Mouse (Mus musculus): ENCODE measurements around the gene Snx5. TPM values are rescaled to one million over a fixed set of nuclear protein-coding genes. Genes with fewer than 3 reads are reported as not detected.

Gene Snx5
- total RNA-seq (2022) = 10 to 100 TPM; 70.8 to 85.4 (median 76.0) TPM

- peak; percentile 92 to 95 for DNase-seq (ENCODE audit: low spot score in 2 of 2)
Observed at GRCm38 (mm10) chr2:144270507-144271420, at the start of gene Snx5, which contains the start of gene Mgme1. Gene Snx5, minus strand, starts transcription at chr2:144270906. Gene Mgme1, plus strand, starts transcription at chr2:144270663.

GRCm38 (mm10) chr2:144311372-144311771, 40.7 kb upstream of the Snx5 start:
- DNase-seq (ENCODE audit: low spot score in 2 of 2) = no peak

DNA sequence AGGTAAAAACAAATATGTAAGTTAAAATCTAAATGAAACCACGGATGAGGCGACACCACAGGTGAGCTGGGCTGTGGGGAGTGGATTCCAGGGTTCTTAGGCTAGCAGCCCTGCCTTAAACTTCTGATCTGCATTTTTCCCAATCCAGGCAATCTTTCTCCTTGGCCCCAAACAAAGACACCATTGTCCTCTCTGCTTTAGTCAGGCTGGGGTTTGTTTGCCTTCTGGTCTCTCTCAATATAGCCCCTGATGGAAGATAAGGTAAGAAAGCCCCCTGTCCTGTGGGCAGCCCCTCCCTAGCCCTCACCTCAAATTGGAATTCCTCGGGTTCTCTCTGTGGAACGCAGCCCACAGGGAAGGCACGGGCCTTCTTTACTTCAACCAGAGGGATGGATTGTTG, 39.6 kb upstream of the Snx5 start:
- DNase-seq (ENCODE audit: low spot score in 2 of 2) = no peak

DNA sequence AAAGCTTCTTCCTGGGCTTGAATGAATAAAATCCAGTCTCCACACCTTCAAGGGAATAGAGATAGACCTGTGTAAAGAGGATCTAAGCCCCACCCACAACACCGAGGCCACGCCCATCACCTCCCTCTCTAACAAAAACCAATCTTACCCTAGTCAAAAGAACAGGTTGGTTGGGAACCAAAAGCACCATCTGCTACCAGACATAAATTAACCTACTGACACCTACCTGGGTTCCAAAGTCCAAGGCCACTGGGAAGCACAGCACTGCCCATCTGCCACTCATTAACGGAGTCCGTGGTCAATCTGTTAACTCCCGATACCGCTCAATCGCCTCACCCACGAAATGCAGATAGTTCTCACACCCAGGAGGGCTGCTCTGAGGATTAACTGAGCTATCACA, 37.9 kb upstream of the Snx5 start:
- DNase-seq (ENCODE audit: low spot score in 2 of 2) = no peak

- no peak for DNase-seq (ENCODE audit: low spot score in 2 of 2)
Observed at GRCm38 (mm10) chr2:144305721-144306294, 35.1 kb upstream of the Snx5 start.

DNA sequence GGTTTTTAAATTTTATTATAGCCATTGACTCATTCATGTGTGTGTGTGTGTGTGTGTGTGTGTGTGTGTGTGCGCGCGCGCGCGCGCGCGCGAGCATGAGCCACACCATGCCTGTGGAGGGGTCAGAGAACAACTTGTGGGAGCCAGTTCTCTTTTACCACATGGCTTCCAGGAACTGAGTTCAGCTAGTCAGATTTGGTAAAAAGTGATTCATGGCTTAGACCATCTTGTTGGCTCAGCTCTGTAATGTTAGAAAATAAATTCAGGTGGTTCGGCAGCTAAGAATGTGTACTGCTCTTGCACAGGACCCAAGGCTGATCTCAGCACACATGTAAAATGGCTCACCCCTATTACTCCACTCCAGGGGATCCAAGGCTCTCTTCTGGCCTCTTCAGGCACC, 30.4 kb upstream of the Snx5 start:
- no peak for DNase-seq (ENCODE audit: low spot score in 2 of 2)

DNA sequence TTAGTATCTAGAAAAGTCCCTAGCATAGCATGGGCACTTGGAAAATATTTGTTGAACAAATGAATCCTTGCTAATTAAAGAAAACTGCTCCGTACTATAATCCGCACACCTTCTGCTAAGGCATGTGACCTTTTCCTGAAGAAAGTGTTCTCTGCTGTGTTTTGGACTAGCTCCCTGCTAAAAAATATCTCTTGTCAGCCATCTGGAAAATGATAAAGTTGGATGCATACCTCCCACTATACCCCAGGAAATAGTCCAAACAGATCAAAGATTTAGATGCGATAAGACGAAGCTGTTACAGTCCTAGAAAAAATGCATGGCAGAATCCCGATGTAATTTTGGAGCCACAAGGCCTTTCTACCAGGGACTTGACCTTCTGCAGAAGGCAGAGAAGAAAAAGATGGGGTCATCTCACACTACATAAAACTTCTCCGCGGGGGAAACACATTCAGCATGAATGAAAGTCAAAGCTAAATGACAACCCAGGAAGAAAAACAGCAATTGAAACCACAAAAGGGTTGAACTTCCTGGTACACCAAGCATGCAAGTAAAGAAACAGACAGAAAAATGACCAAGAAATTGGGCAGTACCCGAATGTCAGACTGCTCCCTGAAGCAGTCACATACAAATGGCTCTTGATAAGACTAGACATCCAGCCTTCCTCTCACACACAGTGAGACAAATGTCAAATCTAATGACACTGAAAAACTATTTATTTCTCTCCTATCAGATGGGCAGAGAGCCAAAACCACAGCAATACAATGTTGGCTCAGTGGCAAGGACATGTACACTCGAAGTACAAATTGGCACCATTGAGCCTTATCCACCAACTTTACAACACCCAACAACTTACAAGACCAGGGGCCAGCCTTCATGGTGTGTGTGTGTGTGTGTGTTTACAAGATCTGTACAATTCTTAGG, 29.3 kb upstream of the Snx5 start:
- DNase-seq (ENCODE audit: low spot score in 2 of 2) = no peak

DNA sequence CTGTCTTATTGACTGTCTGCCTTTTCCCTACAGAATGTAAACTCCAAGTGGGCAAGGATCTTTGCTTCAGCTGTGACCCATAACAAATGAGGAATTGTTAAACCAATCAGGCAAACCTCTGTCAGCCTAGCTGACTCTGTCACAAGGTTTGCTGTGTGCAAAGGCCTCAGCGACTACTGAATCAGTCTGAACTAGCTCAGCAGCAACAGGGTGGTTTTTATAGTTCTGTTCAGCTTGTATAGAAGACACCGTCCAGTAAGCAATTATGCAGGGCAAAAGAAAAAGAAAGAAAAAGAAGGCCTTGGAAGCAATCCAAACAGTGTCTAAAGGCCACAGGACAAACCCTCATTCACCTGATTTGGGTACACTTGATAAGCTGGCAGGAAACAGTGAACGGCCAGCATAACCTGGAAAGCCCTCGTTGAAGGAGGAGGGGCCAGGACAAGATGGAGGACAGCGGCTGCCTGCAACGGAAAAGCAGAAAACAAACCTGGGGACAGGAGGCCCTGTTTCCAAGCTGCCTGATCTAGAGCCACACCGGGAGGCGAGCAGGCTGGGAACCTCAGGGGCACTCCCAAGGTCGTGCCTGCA, 24.5 kb upstream of the Snx5 start:
- DNase-seq (ENCODE audit: low spot score in 2 of 2) = no peak

GRCm38 (mm10) chr2:144291600-144292305, 21.0 kb upstream of the Snx5 start:
- DNase-seq (ENCODE audit: low spot score in 2 of 2) = peak; percentile 67 to 77

GRCm38 (mm10) chr2:144290321-144290720, 19.6 kb upstream of the Snx5 start:
- no peak for DNase-seq (ENCODE audit: low spot score in 2 of 2)

DNA sequence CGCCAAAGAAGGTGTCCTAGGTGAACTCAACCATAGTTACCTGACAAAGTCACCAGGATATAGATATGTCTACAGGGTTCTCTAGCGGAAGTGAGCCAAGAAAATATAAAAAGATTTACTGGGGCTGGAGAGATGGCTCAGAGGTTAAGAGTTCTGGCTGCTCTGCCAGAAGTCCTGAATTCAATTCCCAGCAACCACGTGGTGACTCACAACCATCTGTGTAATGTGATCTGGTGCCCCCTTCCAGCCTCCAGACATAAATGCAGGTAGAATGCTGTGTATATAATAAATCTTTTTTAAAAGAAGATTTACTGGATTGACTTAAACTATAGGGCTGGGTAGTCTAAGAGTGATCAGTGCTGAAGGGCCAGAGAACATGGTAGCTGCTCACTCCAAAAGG, 10.7 kb upstream of the Snx5 start:
- DNase-seq (ENCODE audit: low spot score in 2 of 2) = no peak

GRCm38 (mm10) chr2:144280568-144280967, 9.9 kb upstream of the Snx5 start:
- DNase-seq (ENCODE audit: low spot score in 2 of 2) = no peak

DNA sequence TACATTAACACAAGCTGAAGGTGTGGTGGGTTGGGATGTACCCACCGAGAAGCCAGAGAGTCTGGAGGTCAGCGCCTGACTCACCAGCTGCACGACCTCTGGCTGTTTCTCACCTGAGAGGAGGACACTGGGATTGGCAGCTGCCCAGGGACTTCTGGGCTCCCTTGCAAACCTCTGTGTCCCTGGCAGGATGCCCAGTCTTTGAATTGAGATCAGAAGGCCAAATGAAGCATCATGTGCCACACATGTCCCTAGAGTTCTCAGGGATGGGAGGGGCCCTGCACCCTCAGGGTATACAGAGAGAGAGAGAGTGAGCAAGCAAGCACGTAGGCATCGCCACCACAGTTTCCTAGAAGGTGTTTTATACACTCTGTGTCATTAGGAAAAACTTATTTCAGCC, 9.0 kb upstream of the Snx5 start:
- DNase-seq (ENCODE audit: low spot score in 2 of 2) = no peak

DNA sequence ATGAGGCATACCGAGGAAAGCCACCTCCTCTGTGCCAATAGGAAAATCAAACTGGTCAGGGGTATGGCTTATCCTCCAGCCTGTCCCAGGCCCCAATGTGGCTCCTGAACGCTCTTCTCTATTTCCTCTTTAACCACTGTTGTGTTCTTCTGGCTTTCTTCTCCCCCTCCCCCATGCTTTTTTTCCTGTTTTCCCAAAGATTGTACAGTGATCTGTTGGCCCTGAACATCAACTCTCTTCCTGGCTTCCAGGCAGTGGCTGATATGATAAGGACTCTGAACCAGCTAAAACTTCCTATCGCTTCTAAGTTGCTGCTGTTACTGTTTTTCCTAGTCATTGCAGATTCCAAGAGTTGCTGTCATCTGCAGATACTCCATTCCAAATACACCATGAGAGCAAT, 6.2 kb upstream of the Snx5 start:
- DNase-seq (ENCODE audit: low spot score in 2 of 2) = no peak

DNA sequence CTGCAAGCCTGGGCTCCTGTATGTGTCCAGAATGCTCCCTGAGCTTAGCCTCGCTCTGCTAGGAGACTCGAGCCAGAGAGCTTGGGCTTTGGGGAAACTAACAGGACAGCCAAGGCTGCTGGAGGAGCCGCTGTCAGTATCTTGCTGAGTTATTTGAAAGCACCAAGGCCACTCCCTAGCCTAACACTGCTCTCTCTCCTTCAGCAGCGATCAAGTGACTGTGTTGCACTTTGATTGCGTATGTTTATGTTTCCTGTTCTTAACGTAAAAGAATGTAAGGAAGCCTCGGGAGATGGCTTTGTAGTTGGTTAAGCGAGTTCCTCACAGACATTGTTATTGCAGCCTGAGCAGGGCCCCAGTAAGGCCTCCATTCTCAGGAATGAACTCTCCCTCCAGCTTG, 4.0 kb upstream of the Snx5 start:
- no peak for DNase-seq (ENCODE audit: low spot score in 2 of 2)

DNA sequence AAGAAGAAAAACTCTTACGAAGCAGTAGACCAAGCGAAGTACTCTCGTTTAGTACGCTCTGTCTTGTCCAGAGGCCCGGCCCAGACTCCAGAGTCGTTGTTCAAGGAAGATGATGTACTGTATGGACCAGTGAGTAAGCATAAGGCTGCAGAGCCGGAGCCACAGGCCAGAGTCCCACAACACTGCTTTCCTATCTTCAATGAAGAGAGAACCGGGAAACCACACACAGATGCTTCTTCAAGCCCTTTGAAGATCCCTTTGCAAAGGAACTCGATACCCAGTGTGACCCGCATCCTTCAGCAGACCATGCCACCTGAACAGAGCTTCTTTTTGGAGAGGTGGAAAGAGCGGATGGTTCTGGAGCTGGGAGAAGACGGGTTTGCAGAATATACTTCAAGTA, 1.4 kb upstream of the Snx5 start:
- no peak for DNase-seq (ENCODE audit: low spot score in 2 of 2)

- DNase-seq (ENCODE audit: low spot score in 2 of 2) = no peak
Observed at GRCm38 (mm10) chr2:144269679-144270475, 829 bp downstream of the Snx5 start.

DNA sequence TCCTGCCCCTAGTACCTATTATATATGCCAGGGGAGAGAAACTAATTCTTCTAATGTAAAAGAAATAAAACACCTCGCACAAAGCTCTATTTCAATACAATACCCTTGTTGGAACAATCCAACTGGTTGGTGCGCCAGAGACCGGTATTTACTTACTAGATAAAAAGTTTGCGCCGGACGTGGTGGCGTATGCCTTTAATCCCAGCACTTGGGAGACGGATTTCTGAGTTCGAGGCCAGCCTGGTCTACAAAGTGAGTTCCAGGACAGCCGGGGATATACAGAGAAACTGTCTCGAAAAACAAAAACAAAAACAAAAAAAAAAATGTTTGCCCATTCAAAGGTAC, 1.4 kb downstream of the Snx5 start:
- no peak for DNase-seq (ENCODE audit: low spot score in 2 of 2)

- no peak for DNase-seq (ENCODE audit: low spot score in 2 of 2)
Observed at GRCm38 (mm10) chr2:144268446-144269305, 2.0 kb downstream of the Snx5 start.
